Mouse (Mus musculus): ENCODE results near the gene Eloa. TPM values are rescaled to one million over a fixed set of nuclear protein-coding genes. Genes with fewer than 3 reads are reported as not detected.

Gene Eloa
- total and polyA plus RNA-seq, 2 experiments from 2014 or later: 20.5 to 28.2 TPM

GRCm38 (mm10) chr4:135962198-135962597, 59.4 kb downstream of the Eloa start:
- 84% methylated on average over 7 of the region's 7 CpGs for WGBS
- Histone ChIP-seq H3K4me1 (ENCODE audit: control insufficient read depth, insufficient read depth) (no peaks in the 10 kb centered on the region; the same call in 1 of the 2 replicates), H3K36me3 (replicated peaks; ENCODE audit: control insufficient read depth, insufficient read depth, low read length) (peaks cover 42% of the 10 kb centered on the region), H3K27me3 (ENCODE audit: control insufficient read depth, insufficient read depth, low read length) (no peaks in the 10 kb centered on the region), H3K27ac (ENCODE audit: low read depth) (peak overlapping the region; percentile 94; the same call in 1 of the 2 replicates), H3K4me2 (ENCODE audit: low read depth, low read length) (no peak overlapping the region), H3K9me3 (replicated peaks; ENCODE audit: control insufficient read depth, low read length) (no peaks in the 10 kb centered on the region), H3K9ac (replicated peaks; ENCODE audit: low read depth, low read length) (no peak overlapping the region), H3K4me3 (ENCODE audit: low read depth, low read length) (no peak overlapping the region)
- no peak for ATAC-seq (ENCODE audit: insufficient read depth, low read depth)
- no peak for TF ChIP-seq CTCF (IDR thresholded peaks at IDR 0.05; ENCODE audit: low read depth)
- TF ChIP-seq EP300 (IDR thresholded peaks at IDR 0.05; ENCODE audit: low read depth): no peak
- no peak for DNase-seq (ENCODE audit: low spot score)

GRCm38 (mm10) chr4:135961709-135962108, 59.9 kb downstream of the Eloa start:
- Histone ChIP-seq H3K4me2 (ENCODE audit: low read depth, low read length) (no peak overlapping the region), H3K4me3 (ENCODE audit: low read depth, low read length) (no peak overlapping the region), H3K9ac (replicated peaks; ENCODE audit: low read depth, low read length) (no peak overlapping the region), H3K36me3 (replicated peaks; ENCODE audit: control insufficient read depth, insufficient read depth, low read length) (peaks cover 39% of the 10 kb centered on the region), H3K27me3 (ENCODE audit: control insufficient read depth, insufficient read depth, low read length) (no peaks in the 10 kb centered on the region), H3K27ac (ENCODE audit: low read depth) (no peak overlapping the region), H3K9me3 (replicated peaks; ENCODE audit: control insufficient read depth, low read length) (no peaks in the 10 kb centered on the region), H3K4me1 (ENCODE audit: control insufficient read depth, insufficient read depth) (no peaks in the 10 kb centered on the region; the same call in 1 of the 2 replicates)
- ATAC-seq (ENCODE audit: insufficient read depth, low read depth) (no peak), DNase-seq (ENCODE audit: low spot score) (no peak)
- WGBS: 84% methylated on average over 5 of the region's 5 CpGs
- TF ChIP-seq EP300 (IDR thresholded peaks at IDR 0.05; ENCODE audit: low read depth): no peak
- TF ChIP-seq CTCF (IDR thresholded peaks at IDR 0.05; ENCODE audit: low read depth): no peak

GRCm38 (mm10) chr4:135960717-135961116, 60.8 kb downstream of the Eloa start:
- Histone ChIP-seq H3K9ac (replicated peaks; ENCODE audit: low read depth, low read length) (no peak overlapping the region), H3K4me1 (ENCODE audit: control insufficient read depth, insufficient read depth) (no peaks in the 10 kb centered on the region; the same call in 1 of the 2 replicates), H3K36me3 (replicated peaks; ENCODE audit: control insufficient read depth, insufficient read depth, low read length) (peaks cover 38% of the 10 kb centered on the region), H3K27ac (ENCODE audit: low read depth) (no peak overlapping the region), H3K9me3 (replicated peaks; ENCODE audit: control insufficient read depth, low read length) (no peaks in the 10 kb centered on the region), H3K4me2 (ENCODE audit: low read depth, low read length) (no peak overlapping the region), H3K27me3 (ENCODE audit: control insufficient read depth, insufficient read depth, low read length) (no peaks in the 10 kb centered on the region), H3K4me3 (ENCODE audit: low read depth, low read length) (no peak overlapping the region)
- ATAC-seq (ENCODE audit: insufficient read depth, low read depth) (peak; percentile 40; the same call in 1 of the 2 replicates), DNase-seq (ENCODE audit: low spot score) (peak; percentile 77)
- peak; percentile 98 for TF ChIP-seq CTCF (IDR thresholded peaks at IDR 0.05; ENCODE audit: low read depth)
- TF ChIP-seq EP300 (IDR thresholded peaks at IDR 0.05; ENCODE audit: low read depth): no peak
- 24% methylated on average over 5 of the region's 5 CpGs for WGBS

- TF ChIP-seq EP300 (IDR thresholded peaks at IDR 0.05; ENCODE audit: low read depth) (no peak), CTCF (IDR thresholded peaks at IDR 0.05; ENCODE audit: low read depth) (no peak)
- Histone ChIP-seq H3K4me1 (ENCODE audit: control insufficient read depth, insufficient read depth) (no peaks in the 10 kb centered on the region), H3K27ac (ENCODE audit: low read depth) (no peak overlapping the region), H3K9ac (replicated peaks; ENCODE audit: low read depth, low read length) (no peak overlapping the region), H3K27me3 (ENCODE audit: control insufficient read depth, insufficient read depth, low read length) (no peaks in the 10 kb centered on the region), H3K36me3 (replicated peaks; ENCODE audit: control insufficient read depth, insufficient read depth, low read length) (peaks cover 54% of the 10 kb centered on the region), H3K4me2 (ENCODE audit: low read depth, low read length) (no peak overlapping the region), H3K9me3 (replicated peaks; ENCODE audit: control insufficient read depth, low read length) (no peaks in the 10 kb centered on the region), H3K4me3 (ENCODE audit: low read depth, low read length) (no peak overlapping the region)
- WGBS: 59% methylated on average over 8 of the region's 8 CpGs
- DNase-seq (ENCODE audit: low spot score) (no peak), ATAC-seq (ENCODE audit: insufficient read depth, low read depth) (no peak)
Observed at GRCm38 (mm10) chr4:135958354-135958753, 63.2 kb downstream of the Eloa start.

GRCm38 (mm10) chr4:135955886-135956285, 65.7 kb downstream of the Eloa start:
- H3K4me1 ChIP-seq (ENCODE audit: control insufficient read depth, insufficient read depth): no peaks in the 10 kb centered on the region
- H3K9ac ChIP-seq (replicated peaks; ENCODE audit: low read depth, low read length): no peak overlapping the region
- TF ChIP-seq EP300 (IDR thresholded peaks at IDR 0.05; ENCODE audit: low read depth): no peak
- no peak for TF ChIP-seq CTCF (IDR thresholded peaks at IDR 0.05; ENCODE audit: low read depth)
- H3K9me3 ChIP-seq (replicated peaks; ENCODE audit: control insufficient read depth, low read length): no peaks in the 10 kb centered on the region
- H3K4me3 ChIP-seq (ENCODE audit: low read depth, low read length): no peak overlapping the region
- WGBS: 81% methylated on average over 9 of the region's 9 CpGs
- H3K36me3 ChIP-seq (replicated peaks; ENCODE audit: control insufficient read depth, insufficient read depth, low read length): peaks cover 66% of the 10 kb centered on the region
- no peak for ATAC-seq (ENCODE audit: insufficient read depth, low read depth)
- H3K27me3 ChIP-seq (ENCODE audit: control insufficient read depth, insufficient read depth, low read length): no peaks in the 10 kb centered on the region
- H3K4me2 ChIP-seq (ENCODE audit: low read depth, low read length): no peak overlapping the region
- no peak overlapping the region for H3K27ac ChIP-seq (ENCODE audit: low read depth)
- DNase-seq (ENCODE audit: low spot score): no peak

- WGBS: 20% methylated on average over 2 of the region's 2 CpGs
- H3K4me3 ChIP-seq (ENCODE audit: low read depth, low read length): no peak overlapping the region
- H3K4me2 ChIP-seq (ENCODE audit: low read depth, low read length): no peak overlapping the region
- TF ChIP-seq EP300 (IDR thresholded peaks at IDR 0.05; ENCODE audit: low read depth): no peak
- TF ChIP-seq CTCF (IDR thresholded peaks at IDR 0.05; ENCODE audit: low read depth): peak; percentile 96
- DNase-seq (ENCODE audit: low spot score) (peak; percentile 60), ATAC-seq (ENCODE audit: insufficient read depth, low read depth) (peak; percentile 58; the same call in 1 of the 2 replicates)
- peaks cover 58% of the 10 kb centered on the region for H3K36me3 ChIP-seq (replicated peaks; ENCODE audit: control insufficient read depth, insufficient read depth, low read length)
- H3K27me3 ChIP-seq (ENCODE audit: control insufficient read depth, insufficient read depth, low read length): no peaks in the 10 kb centered on the region
- no peak overlapping the region for H3K27ac ChIP-seq (ENCODE audit: low read depth)
- no peak overlapping the region for H3K9ac ChIP-seq (replicated peaks; ENCODE audit: low read depth, low read length)
- H3K4me1 ChIP-seq (ENCODE audit: control insufficient read depth, insufficient read depth): peaks cover 4% of the 10 kb centered on the region; the same call in 1 of the 2 replicates
- no peaks in the 10 kb centered on the region for H3K9me3 ChIP-seq (replicated peaks; ENCODE audit: control insufficient read depth, low read length)
Observed at GRCm38 (mm10) chr4:135954241-135954640, 67.3 kb downstream of the Eloa start.

Other genes with a start within 250 kb of the Eloa start
- gene Srsf10, start 166.0 kb downstream of the Eloa start, total RNA-seq (2014; rRNA removed; ENCODE audit: low replicate concordance): 51.8 and 63.6 TPM in 2 replicates
- gene Srsf10, start 166.0 kb downstream of the Eloa start, polyA plus RNA-seq (2015; fragmentation: Nextera tagmentation; extraction: Ambion mirVana): 97.0 and 102 TPM in 2 replicates
- gene Pnrc2, start 147.9 kb downstream of the Eloa start, total RNA-seq (2014; rRNA removed; ENCODE audit: low replicate concordance): 78.7 and 80.8 TPM in 2 replicates
- 107 and 111 TPM in 2 replicates for gene Pnrc2, start 147.9 kb downstream of the Eloa start, polyA plus RNA-seq (2015; fragmentation: Nextera tagmentation; extraction: Ambion mirVana)
- 0.15 and 0.27 TPM in 2 replicates for gene Cnr2, start 126.4 kb downstream of the Eloa start, total RNA-seq (2014; rRNA removed; ENCODE audit: low replicate concordance)
- gene Cnr2, start 126.4 kb downstream of the Eloa start, polyA plus RNA-seq (2015; fragmentation: Nextera tagmentation; extraction: Ambion mirVana): 0.36 and 0.44 TPM in 2 replicates
- gene Fuca1, start 101.0 kb downstream of the Eloa start, total RNA-seq (2014; rRNA removed; ENCODE audit: low replicate concordance): 24.3 and 30.3 TPM in 2 replicates
- 48.4 and 50.4 TPM in 2 replicates for gene Fuca1, start 101.0 kb downstream of the Eloa start, polyA plus RNA-seq (2015; fragmentation: Nextera tagmentation; extraction: Ambion mirVana)
- gene Hmgcl, start 75.3 kb downstream of the Eloa start, total RNA-seq (2014; rRNA removed; ENCODE audit: low replicate concordance): 44.3 and 48.8 TPM in 2 replicates
- gene Hmgcl, start 75.3 kb downstream of the Eloa start, polyA plus RNA-seq (2015; fragmentation: Nextera tagmentation; extraction: Ambion mirVana): 97.5 and 101 TPM in 2 replicates
- gene Gale, start 58.0 kb downstream of the Eloa start, total RNA-seq (2014; rRNA removed; ENCODE audit: low replicate concordance): 6.7 and 18.2 TPM in 2 replicates
- gene Gale, start 58.0 kb downstream of the Eloa start, polyA plus RNA-seq (2015; fragmentation: Nextera tagmentation; extraction: Ambion mirVana): 10.4 and 11.8 TPM in 2 replicates
- 53.0 and 58.4 TPM in 2 replicates for gene Lypla2, start 49.1 kb downstream of the Eloa start, total RNA-seq (2014; rRNA removed; ENCODE audit: low replicate concordance)
- 63.3 and 66.8 TPM in 2 replicates for gene Lypla2, start 49.1 kb downstream of the Eloa start, polyA plus RNA-seq (2015; fragmentation: Nextera tagmentation; extraction: Ambion mirVana)
- gene Pithd1, start 34.5 kb downstream of the Eloa start, total RNA-seq (2014; rRNA removed; ENCODE audit: low replicate concordance): 24.4 and 35.7 TPM in 2 replicates
- 29.5 and 30.7 TPM in 2 replicates for gene Pithd1, start 34.5 kb downstream of the Eloa start, polyA plus RNA-seq (2015; fragmentation: Nextera tagmentation; extraction: Ambion mirVana)
- gene Rpl11, start 31.7 kb upstream of the Eloa start, total RNA-seq (2014; rRNA removed; ENCODE audit: low replicate concordance): 881 and 949 TPM in 2 replicates
- 229 and 242 TPM in 2 replicates for gene Rpl11, start 31.7 kb upstream of the Eloa start, polyA plus RNA-seq (2015; fragmentation: Nextera tagmentation; extraction: Ambion mirVana)
- 238 and 259 TPM in 2 replicates for gene Id3, start 121.7 kb upstream of the Eloa start, total RNA-seq (2014; rRNA removed; ENCODE audit: low replicate concordance)
- 169 and 188 TPM in 2 replicates for gene Id3, start 121.7 kb upstream of the Eloa start, polyA plus RNA-seq (2015; fragmentation: Nextera tagmentation; extraction: Ambion mirVana)
- gene E2f2, start 150.6 kb upstream of the Eloa start, total RNA-seq (2014; rRNA removed; ENCODE audit: low replicate concordance): 6.4 and 6.9 TPM in 2 replicates
- gene E2f2, start 150.6 kb upstream of the Eloa start, polyA plus RNA-seq (2015; fragmentation: Nextera tagmentation; extraction: Ambion mirVana): 2.4 and 2.6 TPM in 2 replicates
- gene Asap3, start 184.6 kb upstream of the Eloa start, total RNA-seq (2014; rRNA removed; ENCODE audit: low replicate concordance): 2.9 and 3.2 TPM in 2 replicates
- 1.7 and 2.0 TPM in 2 replicates for gene Asap3, start 184.6 kb upstream of the Eloa start, polyA plus RNA-seq (2015; fragmentation: Nextera tagmentation; extraction: Ambion mirVana)
- gene Tcea3, start 226.0 kb upstream of the Eloa start, total RNA-seq (2014; rRNA removed; ENCODE audit: low replicate concordance): 28.6 and 36.6 TPM in 2 replicates
- 103 and 105 TPM in 2 replicates for gene Tcea3, start 226.0 kb upstream of the Eloa start, polyA plus RNA-seq (2015; fragmentation: Nextera tagmentation; extraction: Ambion mirVana)

Data from heart, postnatal 0 days (tissue).